ENCODE assay signal across 28 mouse cellular contexts in genomic region chr3:15275899-15276526, GRCm38 (mm10). TPM values are rescaled to one million over a fixed set of nuclear protein-coding genes. Genes with fewer than 3 reads are reported as not detected.
DNase-seq lines count a peak whose midpoint lies in the region; ATAC-seq and TF ChIP-seq lines count a peak whose summit lies in the region.
"Had no signal": no experiment of that assay in that cellular context is flagged by ENCODE, and none has a peak within 500 bp of the region (broad histone marks: within the 10 kb centered on the region; RNA-seq: fewer than 3 reads in every experiment).

No protein-coding gene starts in this region.

- ATAC-seq in liver, postnatal 0 days: peak; percentile 77
- ATAC-seq in liver, embryonic 11.5 days (replicated peaks; ENCODE audit: low FRiP score): no peak
- ATAC-seq in granulocyte monocyte progenitor cell, adult 5-6 weeks (replicated peaks; ENCODE audit: poor library complexity, severe bottlenecking): peak; percentile 99
- peak; percentile 100 for ATAC-seq in neutrophil, adult 5-6 weeks (ENCODE audit: extremely low read depth, insufficient number of reproducible peaks, low FRiP score, poor library complexity, severe bottlenecking)
- ATAC-seq: Patski had no signal

- TF ChIP-seq CTCF in liver, postnatal 0 days (IDR thresholded peaks at IDR 0.05; ENCODE audit: low read depth): no peak
- TF ChIP-seq CTCF in bone marrow, adult 2 months (IDR thresholded peaks at IDR 0.05; ENCODE audit: control insufficient read depth, insufficient read depth, low read length): no peak
- TF ChIP-seq CTCF in left cerebral cortex, adult 2 months (IDR thresholded peaks at IDR 0.05): no peak

- peak overlapping the region; percentile 64 for H3K27ac ChIP-seq in liver, postnatal 0 days (ENCODE audit: low read depth)
- no peak overlapping the region for H3K27ac ChIP-seq in liver, embryonic 11.5 days (ENCODE audit: low read depth, low read length)
- peak overlapping the region; percentile 90 for H3K27ac ChIP-seq in bone marrow, adult 2 months (ENCODE audit: control insufficient read depth, insufficient read depth, low read depth, low read length, poor library complexity)
- no peak overlapping the region for H3K27ac ChIP-seq in left cerebral cortex, adult 2 months
- H3K27ac ChIP-seq: embryonic facial prominence, embryonic 15.5 days; heart, embryonic 15.5 days; hindbrain, embryonic 10.5 days; layer of hippocampus, adult 2 months; liver, embryonic 13.5 days; midbrain, embryonic 10.5 days; neural tube, embryonic 12.5 days had no signal

- H3K36me3 ChIP-seq in liver, postnatal 0 days (replicated peaks; ENCODE audit: insufficient read depth, low read length): no peaks in the 10 kb centered on the region
- H3K36me3 ChIP-seq in liver, embryonic 11.5 days (ENCODE audit: control insufficient read depth, insufficient read depth, low read length): no peaks in the 10 kb centered on the region
- H3K36me3 ChIP-seq: embryonic facial prominence, embryonic 15.5 days; heart, embryonic 15.5 days; hindbrain, embryonic 10.5 days; liver, embryonic 13.5 days; midbrain, embryonic 10.5 days; neural tube, embryonic 12.5 days had no signal

- TF ChIP-seq EP300 in liver, postnatal 0 days (IDR thresholded peaks at IDR 0.05; ENCODE audit: low read depth): no peak

- H3K9ac ChIP-seq in liver, postnatal 0 days (replicated peaks): no peak overlapping the region
- H3K9ac ChIP-seq in liver, embryonic 11.5 days (ENCODE audit: low read depth, low read length): no peak overlapping the region
- H3K9ac ChIP-seq: embryonic facial prominence, embryonic 15.5 days; heart, embryonic 15.5 days; liver, embryonic 13.5 days; neural tube, embryonic 12.5 days had no signal

- H3K4me3 ChIP-seq in liver, postnatal 0 days (ENCODE audit: low read depth, low read length): no peak overlapping the region
- no peak overlapping the region for H3K4me3 ChIP-seq in liver, embryonic 11.5 days (ENCODE audit: low read depth, low read length)
- no peak overlapping the region for H3K4me3 ChIP-seq in bone marrow, adult 2 months (replicated peaks; ENCODE audit: control insufficient read depth, low read depth, low read length)
- no peak overlapping the region for H3K4me3 ChIP-seq in left cerebral cortex, adult 2 months
- H3K4me3 ChIP-seq: embryonic facial prominence, embryonic 15.5 days; heart, embryonic 15.5 days; hindbrain, embryonic 10.5 days; layer of hippocampus, adult 2 months; liver, embryonic 13.5 days; midbrain, embryonic 10.5 days; neural tube, embryonic 12.5 days had no signal

- no peak overlapping the region for H3K4me2 ChIP-seq in liver, postnatal 0 days (ENCODE audit: low read depth, low read length)
- H3K4me2 ChIP-seq in liver, embryonic 11.5 days: no peak overlapping the region
- H3K4me2 ChIP-seq: embryonic facial prominence, embryonic 15.5 days; heart, embryonic 15.5 days; liver, embryonic 13.5 days; neural tube, embryonic 12.5 days had no signal

- DNase-seq in liver, postnatal 0 days: no peak
- no peak for DNase-seq in liver, embryonic 11.5 days (ENCODE audit: low spot score)
- no peak for DNase-seq in cerebellum, adult 11-12 months
- no peak for DNase-seq in left cerebral cortex, adult 2 months (ENCODE audit: extremely low spot score in 1 of 2, low spot score in 2 of 2)
- DNase-seq: adrenal gland, postnatal 10 days; cerebellum, adult 18-20 months; cerebellum, postnatal 25 days; kidney, adult 8-10 months; kidney, postnatal 14 days; layer of hippocampus, postnatal 36 days; left cerebral cortex, postnatal 4 days; liver, embryonic 13.5 days; lung, postnatal 10 days; thymus, adult 2 months had no signal

- intact Hi-C loops in left cerebral cortex, adult 2 months (cut with DNase I): no loop called here

- TF ChIP-seq POLR2A in bone marrow, adult 2 months (IDR thresholded peaks at IDR 0.05; ENCODE audit: borderline replicate concordance, control insufficient read depth, low read depth, low read length): no peak

- no peaks in the 10 kb centered on the region for H3K27me3 ChIP-seq in liver, postnatal 0 days (ENCODE audit: insufficient read depth, low read length)
- no peaks in the 10 kb centered on the region for H3K27me3 ChIP-seq in liver, embryonic 11.5 days (replicated peaks; ENCODE audit: control insufficient read depth, insufficient read depth, low read length)
- H3K27me3 ChIP-seq: embryonic facial prominence, embryonic 15.5 days; heart, embryonic 15.5 days; liver, embryonic 13.5 days; neural tube, embryonic 12.5 days had no signal

- H3K4me1 ChIP-seq in liver, postnatal 0 days (ENCODE audit: insufficient read depth): no peaks in the 10 kb centered on the region
- no peaks in the 10 kb centered on the region for H3K4me1 ChIP-seq in liver, embryonic 11.5 days (replicated peaks; ENCODE audit: control insufficient read depth, insufficient read depth, low read length)
- peaks cover 1% of the 10 kb centered on the region for H3K4me1 ChIP-seq in bone marrow, adult 2 months (ENCODE audit: control insufficient read depth, insufficient read depth, low read length)
- H3K4me1 ChIP-seq: embryonic facial prominence, embryonic 15.5 days; heart, embryonic 15.5 days; hindbrain, embryonic 10.5 days; liver, embryonic 13.5 days; midbrain, embryonic 10.5 days; neural tube, embryonic 12.5 days had no signal

- 48% methylated on average over 5 of the region's 5 CpGs for WGBS in liver, postnatal 0 days (ENCODE audit: insufficient replicate concordance)
- 64% methylated on average over 5 of the region's 5 CpGs for WGBS in liver, embryonic 11.5 days
- WGBS in bone marrow, adult 2 months: 2% methylated on average over 5 of the region's 5 CpGs

- no peaks in the 10 kb centered on the region for H3K9me3 ChIP-seq in liver, postnatal 0 days (ENCODE audit: low read length)
- H3K9me3 ChIP-seq in liver, embryonic 11.5 days (ENCODE audit: control insufficient read depth, low read length): no peaks in the 10 kb centered on the region
- H3K9me3 ChIP-seq: embryonic facial prominence, embryonic 15.5 days; heart, embryonic 15.5 days; hindbrain, embryonic 10.5 days; liver, embryonic 13.5 days; midbrain, embryonic 10.5 days; neural tube, embryonic 12.5 days had no signal

RNA-seq across cellular contexts. Expression of gene Gm9733, which starts 56.1 kb away (rescaled TPM):
- polyA plus RNA-seq in liver, postnatal 0 days (2015; fragmentation: Nextera tagmentation; extraction: Ambion mirVana): 1.2 TPM in 2 replicates
- not detected in 2 replicates for polyA plus RNA-seq in liver, embryonic 11.5 days (2014; fragmentation: Nextera tagmentation; extraction: Ambion mirVana)
- polyA plus RNA-seq in bone marrow, adult 2 months (2011; ENCODE audit: insufficient read depth, insufficient read length, low replicate concordance, missing spikeins): 3.8 and 11.8 TPM in 2 replicates
- 6.4 and 13.1 TPM in 2 replicates for total RNA-seq in granulocyte monocyte progenitor cell, adult 5-6 weeks (2014; fragmentation: Nextera tagmentation)
- 2.9 and 6.4 TPM in 2 replicates for total RNA-seq in granulocyte monocyte progenitor cell, adult 5-6 weeks (2017)
- total RNA-seq in neutrophil, adult 5-6 weeks (2017): 32.9 and 44.5 TPM in 2 replicates
- total RNA-seq in left cerebral cortex, adult 2 months (2021): not detected
- total RNA-seq: adrenal gland, postnatal 10 days; ES-E14; gastrocnemius, adult 18-20 months; gastrocnemius, postnatal 4 days; layer of hippocampus, adult 2 months; layer of hippocampus, postnatal 36 days; left cerebral cortex, postnatal 4 days had no signal
- polyA plus RNA-seq: embryonic facial prominence, embryonic 15.5 days; heart, embryonic 15.5 days; hindbrain, embryonic 10.5 days; liver, embryonic 13.5 days; midbrain, embryonic 10.5 days; neural tube, embryonic 12.5 days; Patski; small intestine, adult 2 months had no signal

Comparison
In these comparisons a context has a peak if more than half of its experiments do, and no peak if none do; other contexts are left out.
1. H3K27ac ChIP-seq: peak in liver, postnatal 0 days (single experiment) and bone marrow, adult 2 months (single experiment); none in liver, embryonic 11.5 days (single experiment) and left cerebral cortex, adult 2 months (single experiment).